Mouse (Mus musculus) adrenal gland, postnatal 14 days (tissue): Measurements from ENCODE around the gene Inhbc. TPM values are rescaled to one million over a fixed set of nuclear protein-coding genes. Genes with fewer than 3 reads are reported as not detected.

ENCODE experiments used
- total RNA-seq: library from RNA; stranded (reverse); gene quantifications from 2 replicates; pipeline ENCODE4 v1.2.3, GENCODE M21; 2021

Gene Inhbc
- total RNA-seq, 1 experiment from 2014 or later: 14.4 TPM

Other genes starting within 250 kb of the Inhbc start
- gene Os9, start 249.3 kb downstream of the Inhbc start, total RNA-seq: 97.9 and 108 TPM in 2 replicates
- gene B4galnt1, start 205.2 kb downstream of the Inhbc start, total RNA-seq: 14.6 and 24.7 TPM in 2 replicates
- gene Slc26a10, start 189.8 kb downstream of the Inhbc start, total RNA-seq: 10.4 and 10.8 TPM in 2 replicates
- gene Arhgef25, start 180.3 kb downstream of the Inhbc start, total RNA-seq: 22.3 and 28.5 TPM in 2 replicates
- 60.7 and 66.5 TPM in 2 replicates for gene Dtx3, start 174.7 kb downstream of the Inhbc start, total RNA-seq
- gene Pip4k2c, start 158.8 kb downstream of the Inhbc start, total RNA-seq: 28.5 and 29.2 TPM in 2 replicates
- gene Kif5a, start 107.1 kb downstream of the Inhbc start, total RNA-seq: 7.6 and 11.5 TPM in 2 replicates
- gene Dctn2, start 104.1 kb downstream of the Inhbc start, total RNA-seq: 142 and 153 TPM in 2 replicates
- 47.9 and 54.0 TPM in 2 replicates for gene Mbd6, start 81.4 kb downstream of the Inhbc start, total RNA-seq
- 81.9 and 98.4 TPM in 2 replicates for gene Mars, start 58.6 kb downstream of the Inhbc start, total RNA-seq
- gene Arhgap9, start 48.5 kb downstream of the Inhbc start, total RNA-seq: 2.1 and 15.2 TPM in 2 replicates
- gene Gli1, start 28.5 kb downstream of the Inhbc start, total RNA-seq: 3.9 and 4.7 TPM in 2 replicates
- gene Inhbe, start 16.0 kb downstream of the Inhbc start, total RNA-seq: 0.82 TPM in 1 of 2 replicates, not detected in the other
- gene R3hdm2, start 9.9 kb upstream of the Inhbc start, total RNA-seq: 113 TPM in 2 replicates
- gene Stac3, start 131.3 kb upstream of the Inhbc start, total RNA-seq: 1.7 and 2.7 TPM in 2 replicates
- gene Ndufa4l2, start 144.5 kb upstream of the Inhbc start, total RNA-seq: 53.5 and 55.7 TPM in 2 replicates
- gene Shmt2, start 152.0 kb upstream of the Inhbc start, total RNA-seq: 50.9 and 57.3 TPM in 2 replicates
- 7.4 and 8.0 TPM in 2 replicates for gene Nxph4, start 164.1 kb upstream of the Inhbc start, total RNA-seq